Mouse (Mus musculus): ENCODE results near the gene Slc22a3. TPM values are rescaled to one million over a fixed set of nuclear protein-coding genes. Genes with fewer than 3 reads are reported as not detected.

The Slc22a3 gene
- total RNA-seq, 2 experiments from 2014 or later: 5.2 to 5.3 TPM

- DNase-seq (ENCODE audit: low spot score in 2 of 2): no peak
- intact Hi-C loops (cut with DNase I): no loop called here
These were observed 28.1 kb downstream of the Slc22a3 start for GRCm38 (mm10) chr17:12479416-12479815.

- no peak for DNase-seq (ENCODE audit: low spot score in 2 of 2)
- intact Hi-C loops (cut with DNase I): no loop called here
These were observed 32.9 kb downstream of the Slc22a3 start for GRCm38 (mm10) chr17:12474509-12475083.

GRCm38 (mm10) chr17:12472547-12472946 is 35.0 kb downstream of the Slc22a3 start:
- no peak for DNase-seq (ENCODE audit: low spot score in 2 of 2)
- intact Hi-C loops (cut with DNase I): no loop called here

GRCm38 (mm10) chr17:12468745-12469144 is 38.8 kb downstream of the Slc22a3 start:
- intact Hi-C loops (cut with DNase I): no loop called here
- DNase-seq (ENCODE audit: low spot score in 2 of 2): no peak

GRCm38 (mm10) chr17:12467642-12468041 is 39.9 kb downstream of the Slc22a3 start:
- DNase-seq (ENCODE audit: low spot score in 2 of 2): no peak
- intact Hi-C loops (cut with DNase I): no loop called here

- DNase-seq (ENCODE audit: low spot score in 2 of 2): peak in 1 of 2 experiments; percentile 27
- intact Hi-C loops (cut with DNase I): no loop called here
These were observed 41.0 kb downstream of the Slc22a3 start for GRCm38 (mm10) chr17:12466501-12467000.

GRCm38 (mm10) chr17:12461168-12461567 is 46.3 kb downstream of the Slc22a3 start:
- no peak for DNase-seq (ENCODE audit: low spot score in 2 of 2)
- intact Hi-C loops (cut with DNase I): no loop called here

GRCm38 (mm10) chr17:12455143-12455790 is 52.2 kb downstream of the Slc22a3 start:
- DNase-seq (ENCODE audit: low spot score in 2 of 2): no peak
- intact Hi-C loops (cut with DNase I): no loop called here

- intact Hi-C loops (cut with DNase I): no loop called here
- DNase-seq (ENCODE audit: low spot score in 2 of 2): no peak
These were observed 53.8 kb downstream of the Slc22a3 start for GRCm38 (mm10) chr17:12453691-12454090.

GRCm38 (mm10) chr17:12452862-12453531 is 54.5 kb downstream of the Slc22a3 start:
- DNase-seq (ENCODE audit: low spot score in 2 of 2): no peak
- intact Hi-C loops (cut with DNase I): no loop called here

GRCm38 (mm10) chr17:12451234-12451633 is 56.3 kb downstream of the Slc22a3 start:
- intact Hi-C loops (cut with DNase I): no loop called here
- peak in 1 of 2 experiments; percentile 37 for DNase-seq (ENCODE audit: low spot score in 2 of 2)

GRCm38 (mm10) chr17:12444561-12444960 is 62.9 kb downstream of the Slc22a3 start:
- no peak for DNase-seq (ENCODE audit: low spot score in 2 of 2)
- intact Hi-C loops (cut with DNase I): no loop called here

GRCm38 (mm10) chr17:12437771-12438170 is 69.7 kb downstream of the Slc22a3 start:
- no peak for DNase-seq (ENCODE audit: low spot score in 2 of 2)
- intact Hi-C loops (cut with DNase I): no loop called here

GRCm38 (mm10) chr17:12431707-12432106 is 75.8 kb downstream of the Slc22a3 start:
- DNase-seq (ENCODE audit: low spot score in 2 of 2): peak; percentile 33 to 64
- intact Hi-C loops (cut with DNase I): no loop called here

GRCm38 (mm10) chr17:12428369-12428768 is 79.1 kb downstream of the Slc22a3 start:
- no peak for DNase-seq (ENCODE audit: low spot score in 2 of 2)
- intact Hi-C loops (cut with DNase I): no loop called here

GRCm38 (mm10) chr17:12427156-12427555 is 80.3 kb downstream of the Slc22a3 start:
- intact Hi-C loops (cut with DNase I): no loop called here
- DNase-seq (ENCODE audit: low spot score in 2 of 2): no peak

GRCm38 (mm10) chr17:12422143-12422542 is 85.4 kb downstream of the Slc22a3 start:
- DNase-seq (ENCODE audit: low spot score in 2 of 2): no peak
- intact Hi-C loops (cut with DNase I): no loop called here

GRCm38 (mm10) chr17:12420886-12421574 is 86.5 kb downstream of the Slc22a3 start:
- peak; percentile 38 to 72 for DNase-seq (ENCODE audit: low spot score in 2 of 2)
- intact Hi-C loops (cut with DNase I): no loop called here

GRCm38 (mm10) chr17:12419491-12420079 is 87.9 kb downstream of the Slc22a3 start:
- no peak for DNase-seq (ENCODE audit: low spot score in 2 of 2)
- intact Hi-C loops (cut with DNase I): loop anchor here (10.0 kb wide), 2 partner anchors 445 to 575 kb away; partner anchors contain the start of genes Mas1 and Wtap

All from left cerebral cortex, postnatal 14 days (tissue).